Mouse (Mus musculus): ENCODE measurements around the gene Cyp2d22. TPM values are rescaled to one million over a fixed set of nuclear protein-coding genes. Genes with fewer than 3 reads are reported as not detected.

The Cyp2d22 gene
- polyA plus RNA-seq, 1 experiment, result 0.13 TPM

DNA sequence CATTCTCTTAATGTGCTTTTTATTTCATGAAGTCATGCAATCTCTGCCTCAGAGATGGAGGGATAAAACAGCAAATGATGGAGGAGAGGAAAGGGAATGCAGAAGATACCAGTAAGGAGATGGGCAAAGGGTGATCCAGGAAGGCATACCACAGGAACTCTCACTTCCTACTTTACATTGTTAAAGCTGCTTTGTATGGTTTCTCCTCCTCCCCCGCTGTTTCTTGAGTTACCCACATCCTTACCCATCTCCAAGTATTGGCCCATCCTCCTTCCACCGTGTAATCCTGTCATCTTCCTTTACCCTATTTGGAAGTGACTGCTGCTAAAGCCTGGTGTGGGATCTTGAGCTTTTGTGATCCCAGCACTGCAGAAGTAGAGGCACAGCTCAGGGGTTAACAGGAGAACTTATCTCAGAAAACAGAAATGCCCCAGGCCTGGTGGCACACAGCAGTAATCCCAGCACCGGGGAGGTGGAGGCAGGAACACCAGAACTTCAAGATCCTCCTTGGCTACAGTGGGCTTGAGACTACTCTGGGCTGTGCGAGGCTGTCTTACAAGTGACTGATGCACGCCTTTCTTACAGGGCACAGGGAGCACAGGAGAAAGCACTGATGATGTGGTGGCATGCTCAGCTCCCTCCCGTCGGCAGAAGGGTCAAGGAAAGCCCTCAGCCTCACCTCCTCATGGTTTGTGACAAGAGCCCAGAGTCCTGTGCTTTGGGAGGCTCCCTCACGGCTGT lies 31.6 kb downstream of the Cyp2d22 start:
- Histone ChIP-seq H3K4me3 (replicated peaks) (peak overlapping the region; percentile 78), H3K27me3 (replicated peaks) (no peaks in the 10 kb centered on the region), H3K4me1 (peaks cover 87% of the 10 kb centered on the region), H3K9me3 (peaks cover 2% of the 10 kb centered on the region; the same call in 1 of the 2 replicates), H3K36me3 (replicated peaks; ENCODE audit: low read length) (peaks cover 64% of the 10 kb centered on the region)
- TF ChIP-seq GATA1 (IDR thresholded peaks at IDR 0.05; ENCODE audit: borderline replicate concordance, low read length), result no peak
- TF ChIP-seq FLI1 (IDR thresholded peaks at IDR 0.05; ENCODE audit: low read length), result no peak

DNA sequence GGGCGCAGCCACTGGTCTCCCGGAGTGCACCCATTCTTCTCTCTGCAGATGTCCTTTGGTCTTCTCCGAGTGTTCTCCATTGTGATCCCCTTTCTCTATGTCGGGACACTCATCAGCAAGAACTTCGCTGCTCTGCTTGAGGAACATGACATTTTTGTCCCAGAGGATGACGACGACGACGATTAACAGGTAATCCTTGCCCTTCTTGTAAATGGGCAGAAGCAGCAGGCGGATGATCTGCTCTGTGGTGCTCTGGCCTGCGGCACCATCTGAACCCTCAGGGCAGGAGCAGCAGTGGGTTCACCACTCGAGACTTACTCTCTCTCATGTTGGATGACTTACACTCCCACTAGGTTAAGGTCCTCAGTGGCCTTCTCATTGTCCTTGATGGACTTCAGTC lies 32.2 kb downstream of the Cyp2d22 start:
- TF ChIP-seq FLI1 (IDR thresholded peaks at IDR 0.05; ENCODE audit: low read length) (no peak), GATA1 (IDR thresholded peaks at IDR 0.05; ENCODE audit: borderline replicate concordance, low read length) (no peak)
- peaks cover 69% of the 10 kb centered on the region for H3K36me3 ChIP-seq (replicated peaks; ENCODE audit: low read length)
- H3K27me3 ChIP-seq (replicated peaks), result no peaks in the 10 kb centered on the region
- H3K9me3 ChIP-seq, result peaks cover 5% of the 10 kb centered on the region; the same call in 1 of the 2 replicates
- H3K4me1 ChIP-seq, result peaks cover 88% of the 10 kb centered on the region
- H3K4me3 ChIP-seq (replicated peaks), result peak overlapping the region; percentile 78

DNA sequence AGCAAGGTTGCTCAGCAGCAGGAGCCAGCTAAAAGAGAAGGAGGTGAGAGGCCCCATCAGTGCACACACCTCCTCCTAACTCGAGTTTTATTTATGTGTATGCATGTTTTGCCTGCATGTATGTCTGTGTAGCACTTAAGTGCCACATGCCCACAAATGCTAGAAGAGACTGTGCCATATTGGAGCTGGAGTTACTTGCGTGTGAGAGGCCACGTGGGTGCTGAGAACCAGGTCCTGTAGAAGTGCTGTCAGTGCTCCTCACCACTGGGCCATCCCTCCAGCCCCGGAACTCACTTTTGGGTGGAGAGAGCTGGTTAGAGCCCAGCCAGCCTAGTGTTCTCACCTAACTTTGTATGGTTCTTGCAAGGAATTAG lies 32.8 kb downstream of the Cyp2d22 start:
- Histone ChIP-seq H3K4me1 (peaks cover 88% of the 10 kb centered on the region), H3K27me3 (replicated peaks) (no peaks in the 10 kb centered on the region), H3K4me3 (replicated peaks) (peak overlapping the region; percentile 94), H3K36me3 (replicated peaks; ENCODE audit: low read length) (peaks cover 69% of the 10 kb centered on the region), H3K9me3 (peaks cover 5% of the 10 kb centered on the region; the same call in 1 of the 2 replicates)
- TF ChIP-seq GATA1 (IDR thresholded peaks at IDR 0.05; ENCODE audit: borderline replicate concordance, low read length) (no peak), FLI1 (IDR thresholded peaks at IDR 0.05; ENCODE audit: low read length) (no peak)

DNA sequence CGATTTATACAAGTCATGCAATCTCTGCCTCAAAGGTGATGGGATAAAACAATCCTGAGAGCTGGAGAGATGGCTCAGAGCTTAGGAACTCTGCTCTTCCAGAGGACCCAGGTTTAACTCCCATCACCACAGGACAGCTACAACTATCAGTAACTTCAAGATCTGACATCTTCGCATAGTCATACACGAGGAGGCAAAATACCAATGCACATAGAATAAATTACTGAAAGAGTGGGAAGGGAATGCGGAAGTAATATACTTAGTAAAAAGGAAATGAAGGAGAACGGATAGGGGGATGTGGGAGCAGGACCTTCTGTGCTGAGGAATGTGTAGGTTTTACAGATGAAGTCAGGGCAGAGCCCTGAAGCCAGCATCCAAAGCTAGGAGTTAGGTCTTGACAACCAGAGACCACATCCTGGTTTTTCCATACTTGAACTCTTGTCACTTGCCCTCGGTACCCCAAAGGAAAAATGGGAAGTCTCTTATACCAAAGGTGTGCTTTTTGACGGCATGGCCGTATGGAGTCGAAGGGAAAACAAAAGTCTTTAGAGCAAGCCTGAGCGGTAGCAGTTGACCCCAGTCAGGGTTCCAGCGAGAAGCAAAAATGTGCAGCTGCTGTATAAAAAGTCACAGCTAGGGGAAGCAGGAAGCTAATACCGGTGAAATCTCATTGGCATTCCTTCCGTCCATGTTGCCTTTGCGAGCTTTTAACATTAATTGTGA lies 33.3 kb downstream of the Cyp2d22 start:
- H3K36me3 ChIP-seq (replicated peaks; ENCODE audit: low read length), result peaks cover 66% of the 10 kb centered on the region
- no peaks in the 10 kb centered on the region for H3K27me3 ChIP-seq (replicated peaks)
- peaks cover 5% of the 10 kb centered on the region; the same call in 1 of the 2 replicates for H3K9me3 ChIP-seq
- TF ChIP-seq GATA1 (IDR thresholded peaks at IDR 0.05; ENCODE audit: borderline replicate concordance, low read length) (no peak), FLI1 (IDR thresholded peaks at IDR 0.05; ENCODE audit: low read length) (no peak)
- H3K4me1 ChIP-seq, result peaks cover 89% of the 10 kb centered on the region
- peak overlapping the region; percentile 94 for H3K4me3 ChIP-seq (replicated peaks)

DNA sequence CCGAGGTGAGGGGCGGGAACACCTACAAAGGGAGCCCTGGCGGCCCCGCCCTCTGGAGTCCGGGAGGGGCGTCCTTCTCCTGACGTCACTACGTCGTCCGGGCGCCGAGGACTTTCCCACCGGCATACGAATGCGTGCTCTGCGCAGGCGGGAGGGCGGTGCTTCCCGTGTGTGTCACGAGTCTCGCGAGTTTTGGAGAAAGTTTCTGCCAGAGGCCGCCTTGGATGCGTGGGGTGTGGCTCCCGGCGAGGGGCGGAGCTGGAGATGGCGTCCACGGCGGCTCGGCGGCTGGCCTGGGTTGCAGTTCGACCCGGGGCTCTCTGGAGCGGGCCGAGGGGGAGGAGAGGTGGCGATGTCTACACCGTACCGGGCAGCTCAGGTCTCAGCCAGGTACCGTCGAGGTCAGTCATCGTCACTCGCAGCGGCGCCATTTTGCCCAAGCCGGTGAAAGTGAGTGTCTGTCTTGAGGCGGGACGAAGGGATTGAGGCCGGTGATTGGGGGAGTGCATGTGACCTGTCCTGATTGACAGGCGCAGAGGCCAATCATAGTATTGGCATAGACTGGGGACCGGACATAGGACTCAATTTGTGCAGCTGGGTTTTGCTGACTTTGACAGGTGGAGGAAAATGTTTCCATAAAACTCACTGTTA lies 34.1 kb downstream of the Cyp2d22 start:
- H3K4me3 ChIP-seq (replicated peaks), result peak overlapping the region; percentile 94
- no peaks in the 10 kb centered on the region for H3K27me3 ChIP-seq (replicated peaks)
- H3K9me3 ChIP-seq, result peaks cover 5% of the 10 kb centered on the region; the same call in 1 of the 2 replicates
- peaks cover 60% of the 10 kb centered on the region for H3K36me3 ChIP-seq (replicated peaks; ENCODE audit: low read length)
- no peak for TF ChIP-seq GATA1 (IDR thresholded peaks at IDR 0.05; ENCODE audit: borderline replicate concordance, low read length)
- no peak for TF ChIP-seq FLI1 (IDR thresholded peaks at IDR 0.05; ENCODE audit: low read length)
- H3K4me1 ChIP-seq, result peaks cover 90% of the 10 kb centered on the region

DNA sequence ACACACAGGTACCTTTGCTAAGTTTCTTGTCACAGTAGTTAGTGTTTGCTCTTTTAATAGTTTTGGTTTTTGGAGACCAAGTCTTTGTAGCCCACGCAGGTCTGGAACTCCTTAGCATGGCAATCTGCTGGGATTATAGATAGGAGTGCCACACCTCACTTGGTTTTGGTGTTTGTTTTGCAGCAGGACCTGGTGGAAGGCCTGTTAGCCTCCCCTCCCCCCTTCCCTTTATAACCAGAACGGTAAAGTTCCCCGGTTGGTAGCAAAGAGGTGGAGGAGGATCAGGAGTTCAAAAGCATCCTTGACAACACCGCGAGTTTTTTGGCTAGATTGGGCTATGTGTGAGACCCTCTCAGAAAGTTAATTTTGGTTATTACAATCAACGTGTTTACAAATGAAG lies 35.1 kb downstream of the Cyp2d22 start:
- H3K36me3 ChIP-seq (replicated peaks; ENCODE audit: low read length), result peaks cover 50% of the 10 kb centered on the region
- H3K27me3 ChIP-seq (replicated peaks), result no peaks in the 10 kb centered on the region
- H3K9me3 ChIP-seq, result peaks cover 5% of the 10 kb centered on the region; the same call in 1 of the 2 replicates
- no peak for TF ChIP-seq FLI1 (IDR thresholded peaks at IDR 0.05; ENCODE audit: low read length)
- no peak for TF ChIP-seq GATA1 (IDR thresholded peaks at IDR 0.05; ENCODE audit: borderline replicate concordance, low read length)
- H3K4me1 ChIP-seq, result peaks cover 90% of the 10 kb centered on the region
- H3K4me3 ChIP-seq (replicated peaks), result no peak overlapping the region

DNA sequence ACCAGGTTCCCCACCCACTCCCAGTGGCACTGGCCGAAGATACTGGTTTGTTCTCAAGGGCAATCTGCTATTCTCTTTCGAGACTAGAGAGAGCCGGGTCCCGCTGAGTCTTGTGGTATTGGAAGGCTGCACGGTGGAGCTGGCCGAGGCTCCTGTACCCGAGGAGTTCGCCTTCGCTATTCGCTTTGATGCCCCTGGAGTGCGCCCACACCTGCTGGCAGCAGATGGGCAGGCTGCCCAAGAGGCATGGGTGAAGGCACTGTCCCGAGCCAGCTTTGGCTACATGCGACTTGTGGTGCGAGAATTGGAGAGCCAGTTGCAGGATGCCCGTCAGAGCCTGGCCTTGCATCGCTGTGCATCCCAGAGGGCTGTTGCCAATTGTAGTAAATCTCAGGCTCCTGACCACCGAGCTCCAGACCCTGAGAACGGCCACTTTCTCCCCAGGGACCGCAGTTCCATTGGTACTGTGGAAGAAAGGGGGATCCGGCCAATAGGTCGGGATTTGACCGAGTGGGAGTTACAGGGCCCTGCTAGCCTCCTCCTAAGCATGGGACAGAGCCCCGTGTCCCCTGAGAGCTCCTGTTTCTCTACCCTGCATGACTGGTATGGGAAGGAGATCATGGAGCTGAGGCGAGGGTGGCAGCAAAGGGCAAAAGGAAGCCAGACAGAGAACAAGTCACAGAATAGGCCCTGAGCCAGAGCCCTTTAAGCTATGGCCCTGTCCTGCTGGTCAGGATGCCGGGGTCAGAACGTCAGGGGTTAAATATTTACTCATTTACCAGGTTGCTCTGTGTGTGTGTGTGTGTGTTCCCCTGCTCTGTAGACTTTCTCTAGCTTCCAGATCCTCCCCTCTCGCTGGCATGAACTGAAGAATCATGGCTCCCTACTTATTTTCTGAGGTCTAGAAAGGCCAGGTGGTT lies 36.4 kb downstream of the Cyp2d22 start:
- Histone ChIP-seq H3K9me3 (peaks cover 5% of the 10 kb centered on the region; the same call in 1 of the 2 replicates), H3K4me3 (replicated peaks) (peak overlapping the region; percentile 50), H3K36me3 (replicated peaks; ENCODE audit: low read length) (peaks cover 37% of the 10 kb centered on the region), H3K4me1 (peaks cover 87% of the 10 kb centered on the region), H3K27me3 (replicated peaks) (no peaks in the 10 kb centered on the region)
- TF ChIP-seq GATA1 (IDR thresholded peaks at IDR 0.05; ENCODE audit: borderline replicate concordance, low read length) (no peak), FLI1 (IDR thresholded peaks at IDR 0.05; ENCODE audit: low read length) (no peak)

DNA sequence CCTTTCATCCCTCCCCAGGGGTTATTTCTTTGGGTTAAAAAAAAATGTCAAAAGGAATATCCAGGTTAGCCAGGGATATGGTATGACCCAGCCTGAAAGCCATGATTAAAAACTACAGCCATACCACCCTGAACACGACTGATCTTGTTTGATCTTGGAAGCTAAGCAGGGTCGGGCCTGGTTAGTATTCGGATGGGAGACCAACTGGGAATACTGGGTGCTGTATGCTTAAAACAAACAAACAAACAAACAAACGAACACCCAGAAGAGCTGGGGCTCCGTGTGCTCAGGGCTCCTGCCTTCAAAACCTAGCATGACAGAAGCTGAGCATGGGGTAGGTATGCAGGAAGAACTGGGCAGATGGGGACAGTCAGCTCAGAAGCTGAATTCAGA lies 37.5 kb downstream of the Cyp2d22 start:
- TF ChIP-seq GATA1 (IDR thresholded peaks at IDR 0.05; ENCODE audit: borderline replicate concordance, low read length) (no peak), FLI1 (IDR thresholded peaks at IDR 0.05; ENCODE audit: low read length) (no peak)
- Histone ChIP-seq H3K4me3 (replicated peaks) (peak overlapping the region; percentile 92), H3K9me3 (peaks cover 5% of the 10 kb centered on the region; the same call in 1 of the 2 replicates), H3K27me3 (replicated peaks) (no peaks in the 10 kb centered on the region), H3K36me3 (replicated peaks; ENCODE audit: low read length) (peaks cover 26% of the 10 kb centered on the region), H3K4me1 (peaks cover 83% of the 10 kb centered on the region)

All from megakaryocyte, embryonic 14.5 days (primary cell).